Mouse (Mus musculus) left cerebral cortex, adult 11 months (tissue): ENCODE measurements at regions not wholly inside any gene's neighbourhood (a gene's known extent, or its start where the extent isn't known, plus 50 kb on each side); places are given as distances from the start of the nearest gene placed in this dataset.

Source experiments
- DNase-seq: peaks from one replicate; pipeline ENCODE4 v3.0.0; 2022; ENCODE audit warnings: low spot score

DNA sequence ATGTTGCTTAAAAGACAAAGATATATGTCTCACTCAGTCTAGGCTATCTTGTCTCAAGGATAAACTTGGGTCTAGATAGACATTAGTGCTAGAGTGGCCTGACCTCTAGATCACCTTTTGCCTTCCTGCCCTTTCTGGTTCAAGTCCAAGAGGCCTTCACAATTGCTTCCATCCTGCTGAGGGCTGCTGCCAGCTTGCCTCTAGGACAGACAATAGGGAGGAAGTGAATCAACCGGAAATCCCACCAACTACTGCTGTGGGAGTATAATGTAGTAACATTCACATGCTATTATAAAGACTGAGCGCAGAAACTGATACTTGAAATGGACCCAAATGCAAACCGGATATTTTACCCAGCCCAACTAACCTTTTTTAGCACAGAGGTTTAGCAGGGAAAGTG is 239.4 kb upstream of the Epha4 start:
- no peak for DNase-seq

DNA sequence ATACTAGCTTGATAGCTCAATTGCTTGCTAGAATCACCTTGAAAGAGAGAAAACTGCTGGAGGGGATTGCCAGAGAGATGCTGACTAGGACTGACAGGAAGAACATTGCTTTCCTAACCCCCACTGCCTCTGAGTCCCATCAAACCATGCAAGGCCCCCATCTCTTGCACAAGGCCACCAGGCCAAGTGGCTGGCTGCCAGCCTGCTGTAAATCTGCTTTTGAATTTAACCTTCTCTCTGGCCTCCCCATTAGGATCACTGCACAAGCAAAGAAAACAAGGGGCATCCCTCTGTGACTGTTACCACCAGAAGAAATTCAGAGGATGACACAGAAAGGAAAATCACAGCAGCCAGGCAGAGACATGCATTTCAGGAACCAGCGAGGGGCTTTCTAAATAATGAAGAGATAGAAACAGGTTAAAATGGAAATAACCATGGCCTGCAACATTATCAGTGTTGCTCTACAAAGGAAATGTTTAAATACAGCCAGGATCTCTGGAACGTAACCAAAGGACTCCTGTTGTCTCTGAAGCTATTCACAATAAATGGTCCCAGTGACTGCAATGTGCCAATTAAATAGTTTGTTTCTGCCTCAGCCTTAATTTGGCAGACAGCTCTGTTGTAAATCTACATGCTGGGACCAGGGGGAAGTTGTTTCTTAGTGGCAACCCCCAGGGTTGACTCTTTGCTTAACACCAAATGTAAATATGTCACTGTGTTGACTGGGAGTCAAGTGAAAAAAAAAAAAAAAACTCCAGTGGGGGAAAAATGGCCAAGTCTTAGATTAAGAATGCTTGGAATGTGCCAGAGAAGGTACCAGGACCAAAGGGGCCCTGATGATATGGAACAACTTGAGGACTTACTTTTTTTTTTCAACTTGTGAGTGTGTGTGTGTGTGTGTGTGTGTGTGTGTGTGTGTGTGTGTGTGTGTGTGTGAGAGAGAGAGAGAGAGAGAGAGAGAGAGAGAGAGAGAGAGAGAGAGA is 233.9 kb upstream of the Epha4 start:
- no peak for DNase-seq

DNA sequence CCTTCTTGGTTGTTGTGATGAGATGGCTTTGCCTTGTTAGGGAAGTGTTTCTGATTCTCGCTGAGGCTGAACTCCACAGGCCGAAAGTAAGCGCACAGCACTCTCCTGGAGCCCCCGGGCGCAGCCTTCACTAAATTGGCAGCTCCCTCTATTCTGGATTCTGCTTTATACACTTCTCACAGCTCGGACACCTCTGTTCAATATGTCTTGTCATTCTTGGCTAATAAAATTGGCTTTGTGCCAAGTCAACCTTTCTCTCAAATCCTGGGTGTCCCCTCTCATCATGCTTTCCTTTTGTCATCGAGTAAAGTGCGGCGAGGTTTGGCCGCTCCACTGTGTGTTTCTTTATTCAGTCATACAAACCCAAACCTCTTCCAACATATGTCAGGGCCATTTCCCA is 217.2 kb upstream of the Epha4 start:
- DNase-seq = no peak

DNA sequence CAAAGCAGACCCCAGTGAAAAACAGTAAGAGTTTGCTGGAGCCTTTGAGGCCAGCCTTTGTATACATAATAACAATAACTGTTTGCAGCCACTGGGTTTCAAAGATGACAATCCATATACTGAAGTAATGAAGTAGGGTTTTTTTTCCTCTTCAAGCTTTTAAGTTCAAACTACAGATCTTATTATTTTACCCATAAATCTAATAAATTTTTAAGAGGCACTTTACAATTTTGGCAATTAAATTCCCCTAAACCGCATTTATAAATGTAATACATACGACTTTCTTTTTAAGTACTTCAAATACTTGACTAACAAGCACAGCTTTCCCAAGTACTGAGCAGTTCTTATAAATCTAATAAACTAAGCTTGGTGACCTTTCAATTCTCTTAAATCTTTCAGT is 212.7 kb upstream of the Epha4 start:
- DNase-seq = no peak

DNA sequence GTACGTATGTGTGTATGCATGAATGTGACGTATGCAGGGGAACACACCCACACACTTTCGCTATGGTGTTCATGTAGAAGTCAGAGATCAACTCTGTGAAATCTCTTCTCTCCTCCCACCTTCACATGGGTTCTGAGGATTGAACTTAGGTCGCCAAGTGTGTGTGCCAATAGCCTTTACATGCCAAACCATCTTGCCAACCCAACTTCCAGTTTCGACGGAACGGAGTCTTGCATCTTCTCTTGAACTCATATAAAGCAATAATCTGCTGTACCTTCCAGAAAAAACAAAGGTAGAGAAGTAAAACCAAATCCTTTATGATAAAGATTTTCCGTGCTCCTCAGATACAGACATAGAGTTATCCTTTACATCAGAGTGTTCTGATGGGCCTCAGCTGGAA is 208.4 kb upstream of the Epha4 start:
- DNase-seq = no peak

DNA sequence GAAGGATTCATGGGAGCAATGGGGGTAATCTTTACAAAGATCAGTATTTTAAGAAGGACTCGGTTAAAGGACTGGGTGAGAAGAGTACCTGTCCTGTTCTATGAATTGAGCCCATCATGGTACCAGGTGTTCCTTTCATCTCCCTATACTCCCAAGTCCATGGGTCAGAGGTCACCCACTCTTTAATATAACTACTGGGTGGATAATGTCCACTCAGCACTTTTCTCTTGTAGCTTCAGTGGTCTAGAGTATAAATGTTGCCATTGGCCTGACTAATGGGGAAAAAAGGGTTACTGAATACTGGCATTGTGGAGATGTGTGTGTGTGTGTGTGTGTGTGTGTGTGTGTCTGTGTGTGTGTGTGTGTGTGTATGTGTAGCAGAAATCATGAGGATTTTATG is 206.0 kb upstream of the Epha4 start:
- no peak for DNase-seq

DNA sequence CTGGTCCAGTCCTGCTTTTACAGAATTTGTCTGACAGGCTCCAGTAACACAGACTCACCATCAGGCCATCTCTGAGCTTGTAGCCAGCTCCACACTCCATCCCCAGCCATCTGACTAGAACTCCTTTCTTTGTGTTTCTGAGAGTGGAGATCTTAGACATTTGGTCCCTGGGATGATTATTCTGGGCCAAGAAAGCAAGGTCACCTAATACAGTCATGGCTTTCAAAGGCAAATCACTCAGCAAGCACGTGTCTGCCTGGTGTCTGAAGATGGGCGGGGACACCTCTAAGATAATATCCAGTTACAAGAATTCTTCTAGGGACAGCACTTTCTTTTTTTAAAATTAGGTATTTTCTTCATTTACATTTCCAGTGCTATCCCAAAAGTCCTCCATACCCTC is 198.1 kb upstream of the Epha4 start:
- DNase-seq = no peak

DNA sequence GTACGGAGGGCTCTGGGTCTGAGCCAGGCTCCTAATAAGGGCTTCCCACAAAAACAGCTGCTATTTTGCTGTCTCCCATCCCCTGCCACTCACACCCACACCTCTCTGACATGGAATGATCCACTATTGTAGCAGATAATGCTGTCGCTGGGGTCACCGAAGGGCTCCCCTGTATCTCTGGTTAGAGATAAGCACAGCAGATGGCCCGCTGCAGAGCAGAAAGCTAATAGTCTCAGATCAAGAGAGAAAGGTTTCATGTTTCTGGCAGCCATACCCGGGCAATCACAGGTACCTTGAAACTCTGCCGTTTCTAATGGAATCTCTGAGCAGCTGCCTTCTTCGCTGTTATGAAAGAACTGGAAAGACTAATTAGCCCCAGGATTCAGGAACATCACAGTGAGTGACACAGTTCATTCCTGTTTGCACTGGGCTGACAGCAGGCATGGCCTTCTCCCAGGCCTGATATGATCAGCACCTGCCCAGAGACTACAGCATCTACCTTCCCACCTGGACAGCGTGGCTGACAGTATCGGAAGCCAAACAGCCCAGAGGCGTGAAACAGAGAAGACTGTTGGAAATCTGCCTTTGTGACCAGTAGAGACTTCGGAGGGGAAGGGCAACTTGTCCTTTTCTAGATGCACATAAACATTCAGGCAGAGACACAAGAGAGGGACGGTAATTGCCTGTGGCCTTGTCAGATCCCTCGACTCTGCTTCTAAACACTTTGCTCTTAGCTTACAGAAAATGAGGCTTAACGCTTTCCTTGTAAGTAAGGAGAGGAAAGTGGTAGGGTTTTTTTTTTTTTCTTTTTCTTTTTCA is 193.5 kb upstream of the Epha4 start:
- DNase-seq = no peak

DNA sequence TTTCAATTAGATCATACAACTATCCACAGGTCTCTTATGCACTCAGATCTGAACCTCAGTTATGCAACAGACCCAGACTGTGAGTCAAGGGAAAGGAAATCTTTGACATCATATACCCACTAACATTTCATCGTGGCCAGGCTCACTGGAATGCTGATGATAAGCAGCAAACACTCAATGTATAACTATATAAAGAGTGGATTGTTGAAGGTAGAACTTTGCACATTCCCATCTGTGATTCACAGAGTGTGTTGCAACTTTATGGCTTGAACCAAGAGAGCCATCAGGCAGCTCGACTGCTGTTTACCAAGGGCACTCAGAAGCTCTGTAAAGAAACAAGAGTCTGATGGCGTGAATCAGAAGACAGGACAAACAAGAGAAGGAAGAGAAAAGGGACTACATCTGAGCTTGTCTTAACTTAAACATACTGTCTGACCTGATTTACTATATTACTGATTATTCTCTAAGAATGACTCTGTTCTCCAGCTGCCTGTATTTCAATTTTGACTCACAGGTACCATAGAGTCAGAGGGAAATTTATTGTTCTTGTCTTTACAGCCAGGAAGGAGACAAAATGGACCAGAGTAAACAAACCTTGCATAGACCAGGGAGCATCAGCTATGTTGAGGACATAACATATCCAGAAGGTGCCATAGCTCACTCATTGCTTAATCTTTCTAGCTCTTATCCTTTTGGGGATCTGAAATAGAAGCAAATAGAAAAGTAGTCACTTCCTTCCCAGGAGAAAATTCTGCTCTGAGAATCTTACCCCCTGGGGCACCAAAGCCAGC is 180.5 kb upstream of the Epha4 start:
- no peak for DNase-seq

DNA sequence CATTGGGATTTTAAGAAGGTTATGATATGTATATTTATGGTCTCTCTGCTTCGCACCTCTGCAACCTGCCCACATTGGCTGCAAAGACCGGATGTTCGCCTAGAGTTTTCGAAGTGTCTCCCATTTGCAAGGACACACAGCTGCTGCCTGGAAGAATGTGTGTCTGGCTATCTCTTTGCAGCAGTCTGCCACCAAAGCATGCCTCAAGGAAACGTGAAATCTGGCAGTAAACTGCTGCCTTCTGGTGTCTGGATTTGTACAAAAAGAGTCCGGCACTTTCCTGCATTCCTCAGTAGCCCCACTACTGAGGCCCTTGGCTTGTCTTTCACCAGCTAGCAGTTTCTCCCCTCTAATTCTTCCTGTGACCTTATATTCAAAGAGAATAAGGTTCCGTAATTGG is 148.5 kb upstream of the Epha4 start:
- peak; percentile 10 for DNase-seq

DNA sequence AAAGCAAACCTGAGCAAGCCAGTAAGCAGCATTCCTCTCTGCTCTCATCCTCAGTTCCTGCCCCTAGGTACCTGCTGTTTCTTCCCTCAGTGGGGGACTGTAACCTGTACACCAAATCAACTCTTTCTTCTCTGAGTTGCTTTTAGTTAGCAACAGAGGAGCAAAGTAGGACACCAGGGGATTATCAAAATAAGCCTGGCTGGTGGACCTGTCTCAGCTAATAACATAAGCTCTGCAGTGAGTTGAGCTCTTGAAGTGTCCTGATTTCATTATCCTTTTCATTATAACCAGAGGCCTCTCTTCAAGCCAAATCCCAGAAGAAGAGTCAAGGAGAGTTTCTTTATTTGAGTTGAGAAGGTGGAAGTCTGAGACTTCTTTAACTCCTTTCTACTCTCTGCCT is 145.5 kb upstream of the Epha4 start:
- no peak for DNase-seq

DNA sequence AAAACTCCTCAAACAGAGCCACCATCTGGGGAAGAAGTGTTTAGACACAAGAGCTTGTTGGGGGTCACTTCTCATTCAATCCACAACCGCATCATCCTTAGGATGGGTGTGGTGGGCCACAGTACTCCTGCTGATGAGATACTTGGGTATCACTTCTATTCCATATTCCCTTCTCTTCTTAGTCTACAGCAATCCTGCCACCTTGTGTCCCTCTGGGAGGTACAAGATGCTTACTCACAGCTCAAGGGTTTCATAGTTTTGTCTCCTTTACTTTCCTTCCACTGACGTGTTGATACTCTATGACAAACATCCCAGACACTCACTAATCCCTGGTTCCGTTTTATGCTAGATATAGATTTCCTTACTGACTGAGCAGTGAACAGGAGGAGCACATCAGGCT is 122.1 kb upstream of the Epha4 start:
- DNase-seq = no peak

DNA sequence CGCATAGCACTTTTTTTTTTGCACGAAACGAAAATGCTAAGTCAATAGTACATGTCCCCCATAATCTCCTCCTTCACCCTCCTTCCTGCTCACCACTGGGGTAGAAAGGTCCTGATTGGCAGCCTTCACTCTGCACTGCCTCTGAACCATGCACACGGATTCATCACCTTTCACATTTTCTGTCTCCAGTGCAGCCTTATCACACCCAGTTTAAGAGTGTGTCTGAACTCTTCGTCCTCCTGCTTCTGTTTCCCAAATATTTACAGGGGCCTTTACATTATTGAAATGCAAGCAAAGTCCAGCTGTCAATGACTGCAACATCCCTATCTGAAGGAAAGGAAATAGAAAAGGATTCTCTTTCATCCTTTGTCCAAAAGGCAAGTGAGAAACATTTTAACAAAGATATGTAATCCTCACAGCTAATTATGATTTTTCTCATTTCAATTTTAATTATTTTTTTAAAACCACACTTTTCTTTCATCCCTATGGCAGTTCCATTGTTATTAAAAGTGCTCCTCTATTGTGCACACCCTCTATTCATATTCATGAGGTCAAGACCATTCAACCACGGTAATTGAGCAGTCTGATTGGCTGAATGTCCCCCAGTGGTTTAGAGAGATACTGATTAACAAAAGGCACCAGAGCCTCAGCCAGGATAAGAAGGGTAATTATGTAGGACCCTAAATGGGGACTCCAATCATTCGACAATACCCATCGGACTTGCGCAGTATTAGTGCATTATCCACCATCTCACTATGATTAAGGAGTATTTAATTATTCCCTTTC is 114.8 kb upstream of the Epha4 start:
- no peak for DNase-seq

DNA sequence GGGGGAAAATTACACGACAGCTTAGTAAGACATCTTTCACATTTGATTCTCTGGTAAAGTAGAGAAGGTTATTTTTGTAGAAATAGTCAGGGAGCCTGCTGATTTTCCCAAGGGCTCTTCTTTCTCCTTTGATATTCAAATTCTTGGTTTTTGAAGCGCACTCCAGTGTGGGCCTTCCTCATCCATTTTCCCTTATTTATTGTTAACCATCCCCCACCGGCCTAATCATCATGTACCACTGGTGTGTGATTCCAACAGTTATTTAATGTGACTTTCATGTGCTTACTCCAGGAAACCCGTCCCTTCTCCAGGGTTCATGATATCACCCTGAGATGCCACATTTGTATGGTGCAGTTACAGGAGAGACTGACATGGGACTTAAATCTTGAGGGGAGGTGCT is 114.0 kb upstream of the Epha4 start:
- no peak for DNase-seq

DNA sequence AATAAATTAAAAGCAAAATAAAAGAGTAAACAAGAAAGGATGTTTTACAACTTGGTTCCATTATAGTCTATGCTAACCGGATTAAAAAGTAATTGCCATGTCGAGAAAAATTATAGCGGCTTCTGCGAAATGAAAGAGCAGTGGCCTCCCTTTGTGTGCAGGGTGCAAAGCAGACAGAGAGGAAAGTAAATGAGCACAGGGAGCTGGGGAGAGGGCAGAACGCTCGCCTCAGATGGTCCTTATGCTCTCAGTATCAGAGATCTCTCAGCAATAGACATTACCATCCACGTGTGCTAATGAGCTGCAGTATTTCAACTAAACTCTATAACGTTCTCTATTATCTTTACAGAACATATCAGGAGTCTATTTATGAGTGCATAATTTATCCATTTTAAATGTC is 102.6 kb upstream of the Epha4 start:
- DNase-seq = no peak

DNA sequence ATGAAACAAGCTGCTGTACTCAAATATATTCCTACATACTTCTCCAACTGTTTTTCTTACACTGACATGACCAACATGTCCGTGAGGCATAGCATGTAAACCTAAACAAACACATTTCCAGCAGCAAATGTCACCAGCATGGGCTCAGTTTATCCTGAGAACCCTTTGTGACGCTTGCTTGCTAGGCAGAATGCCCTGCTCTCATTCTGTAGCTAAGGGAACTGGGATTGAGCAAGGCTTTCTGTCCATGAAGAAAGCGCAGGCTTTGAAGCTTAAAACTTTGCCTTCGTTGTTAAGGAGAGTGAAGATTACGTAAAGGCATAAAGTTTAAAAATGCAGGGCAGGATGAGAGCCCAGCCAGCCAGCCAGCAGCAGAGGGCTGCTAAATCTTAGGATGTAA is 85.6 kb upstream of the Epha4 start:
- DNase-seq = no peak

DNA sequence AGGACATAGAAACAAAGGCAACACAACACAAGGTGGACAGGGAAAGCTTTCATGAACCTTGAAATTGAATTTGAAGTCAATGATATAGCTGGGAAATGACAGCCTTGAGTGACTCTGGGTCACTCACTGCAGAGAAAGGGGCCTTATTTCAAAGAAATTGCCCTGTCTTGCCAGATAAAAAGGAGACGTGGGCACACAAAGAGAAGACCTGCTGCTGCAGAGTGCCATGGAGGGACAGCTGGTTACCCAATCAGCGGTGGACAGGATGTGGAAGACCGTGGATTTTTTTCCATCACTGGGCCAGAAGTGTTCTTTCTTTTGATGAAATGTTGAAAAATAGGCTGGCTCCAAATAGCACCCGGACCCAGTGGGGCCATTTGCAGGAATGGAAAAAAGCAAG is 77.8 kb upstream of the Epha4 start:
- no peak for DNase-seq

DNA sequence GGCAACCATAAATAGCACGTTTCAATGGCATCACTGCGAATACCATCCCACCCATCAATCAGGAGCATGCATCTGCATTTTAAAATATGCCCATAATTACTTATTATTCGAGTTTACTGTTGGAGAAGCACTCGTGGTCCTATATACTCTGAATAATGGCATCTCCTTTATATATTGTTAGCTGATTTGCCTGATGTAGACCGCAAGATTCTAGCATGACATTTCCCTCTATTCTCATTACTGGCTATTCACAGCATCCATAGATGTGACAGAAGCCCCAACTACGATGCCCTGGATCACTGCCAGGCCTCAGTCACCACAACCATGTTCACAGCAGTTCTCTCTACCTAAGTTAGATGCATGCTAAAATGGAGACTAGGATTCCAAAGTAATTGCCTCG is 77.4 kb upstream of the Epha4 start:
- DNase-seq = no peak

DNA sequence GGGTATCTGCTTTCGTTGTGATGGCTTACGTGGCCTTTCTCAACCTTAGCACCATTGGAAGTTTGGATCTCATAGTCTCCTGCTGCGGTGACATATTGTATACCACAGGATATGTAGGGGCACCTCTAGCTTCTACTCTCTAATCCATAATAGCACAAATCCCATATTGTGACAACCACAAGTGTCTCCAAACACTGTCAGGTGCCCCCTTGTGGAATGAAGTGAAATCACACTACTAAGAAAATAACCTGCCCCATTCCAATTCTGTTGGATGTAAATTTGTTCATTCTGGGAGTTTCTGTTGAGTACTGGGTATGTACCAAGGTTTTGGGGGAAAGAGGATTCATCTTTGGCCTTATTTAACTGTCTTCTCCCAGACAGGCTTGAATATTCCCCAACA is 74.5 kb upstream of the Epha4 start:
- DNase-seq = no peak

DNA sequence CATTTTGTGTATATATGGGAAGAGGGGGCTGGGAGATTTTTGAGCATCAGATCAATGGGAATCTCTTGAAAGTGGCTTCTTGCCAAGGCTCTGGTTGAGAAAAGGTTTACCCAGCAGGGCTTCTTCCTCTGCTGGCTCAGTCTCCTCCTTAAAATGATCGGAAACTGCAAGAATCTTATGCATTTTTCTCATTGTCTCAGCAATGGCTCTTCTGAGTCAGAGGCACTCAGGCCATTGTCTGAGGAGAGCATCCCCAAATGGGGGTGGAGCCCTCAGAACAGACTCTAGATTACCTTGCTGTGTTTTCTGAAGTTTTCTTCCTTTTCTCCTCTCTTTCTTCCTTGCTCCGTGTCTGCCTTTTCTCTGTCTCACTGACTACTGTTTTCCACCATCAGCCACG is 70.6 kb upstream of the Epha4 start:
- DNase-seq = no peak

DNA sequence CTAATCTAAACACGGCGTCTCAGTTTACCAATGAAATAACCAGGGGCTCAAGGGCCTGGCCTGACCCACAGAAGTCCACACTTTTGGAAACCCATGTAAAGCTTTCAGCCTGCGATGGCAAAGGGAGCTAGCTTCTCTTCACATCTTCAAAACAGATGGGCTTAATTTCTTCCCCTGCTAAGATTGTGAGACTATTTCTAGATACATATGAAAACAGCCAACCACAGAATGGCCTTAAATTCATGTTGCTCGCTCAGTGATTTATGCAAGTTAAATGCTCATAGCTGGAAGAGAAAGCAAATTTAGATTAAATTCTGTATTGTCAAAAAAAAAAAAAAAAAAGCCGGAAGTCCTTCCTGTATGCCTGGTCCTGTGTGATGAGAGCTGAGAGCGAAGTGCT is 53.2 kb upstream of the Epha4 start:
- DNase-seq = no peak

DNA sequence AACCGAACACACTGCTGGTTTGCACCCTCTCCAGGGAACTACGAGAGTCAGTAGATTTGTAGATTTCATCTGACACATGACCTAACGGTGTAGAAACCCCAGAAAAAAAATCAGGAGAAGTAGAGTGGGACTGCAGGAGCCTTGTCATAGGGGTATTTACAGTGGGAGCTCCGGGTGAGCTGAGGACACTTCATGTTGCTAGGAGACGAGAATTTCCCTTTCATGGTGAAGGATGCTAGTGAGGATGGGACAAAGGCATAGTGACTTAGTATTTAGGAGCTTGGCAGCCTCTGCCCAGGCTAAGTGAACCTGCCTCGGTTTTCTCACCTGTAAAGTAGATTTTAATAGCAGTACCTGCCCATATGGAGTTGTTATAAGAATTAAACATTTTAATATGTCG is 52.8 kb upstream of the Epha4 start:
- no peak for DNase-seq
